Mouse (Mus musculus): ENCODE measurements at regions not wholly inside any gene's neighbourhood (a gene's known extent, or its start where the extent isn't known, plus 50 kb on each side); places are given as distances from the start of the nearest gene placed in this dataset.

DNA sequence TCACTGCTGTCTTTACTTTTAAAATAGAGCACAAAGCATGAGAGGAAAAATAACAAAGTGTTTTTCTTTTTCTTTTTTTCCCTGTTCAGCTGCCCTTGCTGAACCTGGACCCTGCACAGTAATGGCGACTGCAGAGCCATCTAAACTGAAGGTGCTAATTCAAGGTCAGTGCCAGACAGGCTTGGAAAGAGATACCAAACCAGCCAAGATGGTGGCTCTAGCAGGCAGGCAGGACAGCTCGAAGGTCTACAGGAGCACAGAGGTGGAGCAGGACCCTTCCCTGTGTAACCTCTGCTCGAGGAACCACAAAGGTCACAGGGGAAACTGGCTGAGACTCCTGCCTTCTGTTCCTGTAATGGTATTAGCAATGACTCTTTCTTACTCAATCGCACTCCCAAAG lies 326.7 kb downstream of the Gm45692 start:
- no peak for DNase-seq

DNA sequence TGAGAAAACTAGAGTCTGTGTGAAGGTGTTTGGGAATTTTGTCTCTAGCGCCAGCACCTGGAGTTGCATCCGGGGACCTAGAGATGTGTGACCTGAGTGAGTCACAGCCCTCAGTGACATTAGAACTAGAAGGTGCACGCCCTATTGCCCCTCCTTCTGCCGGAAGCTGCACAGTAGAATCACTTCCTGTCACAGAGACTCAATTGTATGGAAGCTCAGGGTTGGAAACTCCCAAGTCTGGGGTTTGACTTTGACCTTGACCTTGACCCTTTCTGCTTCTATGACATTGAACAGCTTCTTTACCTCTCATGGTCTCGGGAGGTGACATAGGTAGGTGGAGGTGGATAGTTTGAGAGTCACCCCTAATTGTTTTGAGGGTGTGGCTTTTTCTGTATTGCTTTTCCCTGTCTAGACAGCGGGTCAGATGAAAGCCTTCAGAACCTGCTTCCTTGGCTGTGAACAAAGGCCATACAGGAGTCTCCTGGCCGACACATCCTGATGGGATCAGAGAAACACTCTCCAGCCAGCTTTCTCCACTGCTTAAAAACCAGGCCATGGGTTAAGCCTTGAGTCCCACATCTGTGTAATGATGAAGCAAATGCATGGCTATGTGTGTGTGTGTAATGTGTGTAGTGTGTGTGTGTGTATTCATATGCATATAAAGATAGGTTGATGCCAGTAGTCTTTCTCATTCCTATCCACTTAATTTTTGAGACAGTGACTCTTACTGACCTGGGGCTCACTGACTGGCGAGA lies 328.7 kb downstream of the Gm45692 start:
- DNase-seq = no peak

GRCm38 (mm10) chr8:26449291-26449690 lies 330.0 kb downstream of the Gm45692 start:
- DNase-seq = no peak

DNA sequence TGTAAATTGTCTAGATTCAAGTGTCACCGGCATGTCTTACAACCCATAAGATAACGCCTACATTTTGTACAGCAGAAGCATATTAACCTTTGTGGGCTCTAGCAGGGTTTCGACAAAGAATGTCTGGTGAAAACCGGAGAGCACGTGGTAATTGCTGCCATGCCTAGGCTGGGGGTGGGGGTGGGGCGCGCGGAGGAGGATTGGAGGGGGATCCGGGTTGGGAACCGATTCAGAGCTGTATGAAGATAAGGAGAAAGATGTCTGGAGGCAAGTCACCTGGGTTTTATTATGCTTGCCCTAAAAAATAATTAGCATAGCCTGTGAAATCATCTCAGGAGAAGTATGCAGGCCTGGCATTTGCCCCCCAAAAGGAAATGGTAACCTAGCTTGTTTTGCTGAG lies 331.2 kb downstream of the Gm45692 start:
- DNase-seq = no peak

DNA sequence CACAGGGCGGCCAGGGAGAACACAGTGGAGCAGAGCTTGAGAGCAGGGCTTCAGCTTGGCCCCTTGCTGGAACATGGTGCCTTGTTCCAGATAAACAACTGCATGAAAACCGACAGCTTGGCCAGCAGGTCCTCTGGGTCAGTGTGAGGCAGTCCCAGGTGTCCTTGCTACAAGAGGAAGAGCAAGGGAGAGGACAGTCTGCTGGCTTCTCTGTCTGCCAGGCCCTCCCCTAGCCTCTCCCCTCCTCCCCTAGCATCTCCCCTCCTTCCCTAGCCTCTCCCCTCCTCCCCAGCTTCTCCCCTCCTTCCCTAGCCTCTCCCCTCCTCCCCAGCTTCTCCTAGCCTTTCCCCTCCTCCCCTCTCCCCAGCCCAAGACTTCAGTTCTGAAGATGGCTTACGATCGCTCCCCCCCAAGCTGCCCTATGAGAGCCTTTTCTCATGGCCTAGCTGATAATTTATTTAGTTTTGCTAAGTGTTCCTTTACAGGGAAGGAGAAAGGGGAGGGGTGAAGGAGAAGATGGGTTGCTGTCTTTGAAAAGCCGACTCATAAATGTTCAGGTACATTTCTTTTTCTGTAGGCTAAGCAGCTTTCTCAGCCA lies 333.7 kb downstream of the Gm45692 start:
- no peak for DNase-seq

- DNase-seq = no peak
Observed at GRCm38 (mm10) chr8:26465346-26465745, 346.0 kb downstream of the Gm45692 start.

GRCm38 (mm10) chr8:26468441-26468840 lies 349.1 kb downstream of the Gm45692 start:
- DNase-seq = peak; percentile 3 to 18

GRCm38 (mm10) chr8:26469705-26470104 lies 350.4 kb downstream of the Gm45692 start:
- no peak for DNase-seq

DNA sequence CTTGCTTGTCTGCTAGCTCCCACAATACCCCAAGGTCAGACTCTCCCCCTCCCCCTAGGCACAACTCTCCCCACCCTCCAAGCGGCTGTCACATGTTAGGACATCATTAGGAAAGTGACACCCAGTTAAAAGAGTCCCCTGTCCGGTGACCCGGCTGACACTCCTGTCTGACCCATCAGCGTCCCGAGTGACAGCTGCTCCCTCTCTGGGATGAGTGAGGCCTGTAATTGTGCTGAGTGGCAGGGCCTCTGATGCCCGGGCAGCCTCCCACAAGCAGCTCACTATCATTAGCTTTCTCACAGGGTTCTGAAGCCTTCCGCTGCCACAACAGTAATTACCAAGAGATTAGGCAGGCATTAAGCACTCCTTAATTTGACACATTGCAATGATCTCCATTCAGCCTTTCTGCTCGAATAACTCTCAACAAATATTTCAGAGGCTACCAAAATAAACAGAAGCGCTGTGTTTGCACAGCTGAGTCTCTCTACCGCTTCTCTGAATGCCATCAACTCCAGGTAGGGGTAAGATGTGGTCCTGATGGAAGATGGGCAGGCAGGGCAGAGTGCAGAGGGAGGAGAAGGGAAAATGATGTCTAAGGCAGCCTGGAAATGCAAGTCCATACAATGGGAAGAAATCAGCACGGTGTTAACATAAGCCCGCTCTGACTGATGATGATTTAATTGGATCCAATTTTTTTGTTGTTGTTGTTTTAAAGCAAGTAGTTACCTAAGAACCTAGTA lies 352.6 kb downstream of the Gm45692 start:
- no peak for DNase-seq

- DNase-seq = no peak
Observed at GRCm38 (mm10) chr8:26484749-26485148, 365.4 kb downstream of the Gm45692 start.

DNA sequence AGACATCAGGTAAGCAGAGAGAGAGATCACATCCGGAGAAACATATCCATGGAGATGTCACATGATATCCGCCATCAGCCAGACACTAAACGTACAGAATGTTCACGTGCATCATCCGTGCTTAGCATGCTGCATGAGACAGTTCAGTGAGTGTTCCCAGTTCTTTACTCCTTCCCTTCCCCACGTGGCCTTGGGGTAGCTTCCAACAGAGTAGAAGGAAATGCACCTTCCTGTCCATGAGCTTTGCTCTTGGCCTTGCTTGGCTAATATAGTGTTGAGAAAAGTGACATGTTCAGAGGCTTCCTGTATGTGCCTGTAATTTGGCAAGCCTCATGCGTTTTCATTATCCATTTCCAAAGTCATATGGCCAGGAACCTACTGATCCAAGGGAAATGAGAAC lies 368.5 kb downstream of the Gm45692 start:
- no peak for DNase-seq

DNA sequence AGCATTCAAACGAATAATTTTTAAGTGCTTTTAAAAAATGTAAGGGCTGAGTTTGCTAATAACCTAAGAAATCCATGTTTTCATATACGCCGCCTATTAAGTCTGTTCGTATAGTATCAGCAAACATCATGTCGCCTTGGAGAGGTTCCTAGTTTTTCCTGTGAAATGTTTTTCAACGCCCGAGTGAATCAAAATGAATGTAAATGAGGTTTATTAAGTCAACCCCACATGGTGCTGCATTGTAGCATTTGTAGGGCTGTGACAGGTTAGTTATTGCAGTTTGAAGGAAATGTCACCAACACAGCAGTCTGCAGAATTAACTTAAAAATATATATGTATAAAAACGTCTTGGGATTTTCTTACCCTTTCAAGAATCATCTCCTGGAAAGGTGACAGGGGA lies 369.3 kb downstream of the Gm45692 start:
- no peak for DNase-seq

DNA sequence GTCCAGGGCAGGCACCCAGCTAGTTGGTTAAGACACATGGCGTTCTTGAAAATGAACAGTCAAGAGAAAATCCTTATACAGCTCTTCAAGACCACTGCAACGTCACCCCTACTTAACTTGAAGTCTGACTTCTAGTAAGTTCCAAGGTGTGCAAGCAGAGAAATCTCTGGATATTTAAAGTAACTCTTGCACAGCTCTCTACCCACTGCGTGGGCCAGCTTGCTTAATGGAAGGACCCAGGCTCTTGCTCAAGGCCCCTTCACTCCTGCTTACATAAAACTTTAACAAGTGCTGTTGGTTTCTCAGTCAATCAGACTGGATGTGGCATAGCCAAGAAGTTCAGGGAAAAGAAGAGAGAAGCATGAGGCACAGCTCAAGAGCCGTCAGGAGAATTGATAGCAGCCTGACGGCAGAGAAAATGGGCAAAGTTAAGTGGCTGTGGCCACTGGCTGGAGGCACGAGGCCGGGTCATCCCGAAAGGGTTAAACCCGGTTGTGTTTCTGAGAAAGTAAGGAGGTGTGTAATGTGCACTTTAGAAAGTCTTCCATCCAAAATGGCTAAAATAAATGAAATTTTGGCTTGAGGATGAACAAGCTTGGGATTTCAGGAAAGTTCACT lies 382.0 kb downstream of the Gm45692 start:
- no peak for DNase-seq

DNA sequence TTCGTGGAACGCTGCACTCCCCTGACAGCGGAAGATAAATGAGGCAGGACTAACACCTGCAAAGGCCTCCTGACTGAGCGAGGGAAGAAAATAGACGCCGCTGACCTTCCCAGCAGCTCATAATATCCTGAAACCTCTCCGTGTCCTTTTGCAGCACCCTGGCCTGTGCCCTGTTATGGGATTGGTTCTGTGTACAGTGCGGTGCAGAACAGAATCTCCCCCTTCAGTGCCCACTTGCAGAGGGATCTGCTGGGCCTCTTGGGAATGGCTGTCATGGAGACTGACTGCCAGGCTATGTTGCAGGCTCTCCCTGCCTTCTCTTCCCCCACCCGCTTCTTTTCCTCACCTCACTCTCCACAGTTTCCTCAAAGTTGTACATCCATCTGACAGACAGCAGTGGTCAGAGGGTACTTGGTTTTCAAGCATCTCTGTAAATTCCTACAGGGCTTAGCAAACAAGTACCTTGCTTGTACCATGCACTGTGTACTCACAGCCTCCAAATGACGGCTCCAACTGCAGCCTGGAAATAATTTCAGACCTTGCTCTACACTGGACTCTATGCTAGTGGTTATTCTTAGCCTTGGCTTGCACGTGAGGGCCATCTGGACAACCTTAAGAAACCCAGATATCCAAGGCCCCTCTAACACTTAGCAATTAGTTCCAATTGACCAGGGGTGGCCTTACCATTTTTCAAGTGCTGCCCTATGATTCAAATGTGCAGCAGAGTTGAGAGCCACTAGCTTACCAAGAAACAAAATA lies 382.7 kb downstream of the Gm45692 start:
- DNase-seq = peak; percentile 10 to 25

DNA sequence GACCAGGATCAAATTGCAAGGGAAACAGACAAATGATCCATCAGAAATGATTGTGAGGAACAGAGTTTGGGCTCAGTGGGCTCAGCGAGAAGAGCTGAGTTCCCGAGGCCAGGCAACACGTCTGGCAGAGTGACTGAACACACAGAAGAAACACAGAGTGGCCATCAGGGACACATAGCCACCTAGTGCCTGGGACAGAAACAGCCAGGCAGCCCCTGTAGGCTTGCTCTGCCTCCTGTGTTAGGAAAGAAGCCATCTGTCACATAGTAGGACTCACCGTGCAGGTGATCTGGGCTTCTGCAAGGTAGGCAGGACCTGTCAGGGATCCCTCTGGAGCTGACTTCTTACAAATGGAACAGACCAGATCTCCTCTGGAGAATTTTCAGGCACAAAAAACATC lies 383.4 kb downstream of the Gm45692 start:
- DNase-seq = peak in 1 of 2 experiments; percentile 4

- no peak for DNase-seq
Observed at GRCm38 (mm10) chr8:26503918-26504317, 384.6 kb downstream of the Gm45692 start.

GRCm38 (mm10) chr8:26504319-26505035 lies 385.1 kb downstream of the Gm45692 start:
- DNase-seq = no peak

GRCm38 (mm10) chr8:26507611-26508070 lies 388.3 kb downstream of the Gm45692 start:
- DNase-seq = no peak

DNA sequence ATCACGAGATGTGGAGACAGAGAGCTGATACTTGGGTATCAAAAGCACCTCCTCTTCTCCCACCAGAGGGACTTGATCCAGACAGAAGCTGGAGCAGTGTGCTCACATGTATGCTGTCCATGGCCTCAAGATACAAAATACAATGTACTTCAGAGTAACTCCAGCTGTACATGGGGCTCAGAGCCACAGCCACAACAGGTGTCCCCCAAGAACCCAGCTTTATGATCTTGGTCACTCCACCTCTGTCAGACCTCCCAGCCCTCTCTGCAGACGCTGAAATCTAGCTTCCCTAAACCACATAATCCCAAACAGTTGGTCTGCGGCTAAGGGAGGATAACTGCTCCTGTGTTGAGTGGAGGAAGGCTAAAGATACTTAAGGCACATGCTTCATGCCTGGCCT lies 389.9 kb downstream of the Gm45692 start:
- DNase-seq = no peak

DNA sequence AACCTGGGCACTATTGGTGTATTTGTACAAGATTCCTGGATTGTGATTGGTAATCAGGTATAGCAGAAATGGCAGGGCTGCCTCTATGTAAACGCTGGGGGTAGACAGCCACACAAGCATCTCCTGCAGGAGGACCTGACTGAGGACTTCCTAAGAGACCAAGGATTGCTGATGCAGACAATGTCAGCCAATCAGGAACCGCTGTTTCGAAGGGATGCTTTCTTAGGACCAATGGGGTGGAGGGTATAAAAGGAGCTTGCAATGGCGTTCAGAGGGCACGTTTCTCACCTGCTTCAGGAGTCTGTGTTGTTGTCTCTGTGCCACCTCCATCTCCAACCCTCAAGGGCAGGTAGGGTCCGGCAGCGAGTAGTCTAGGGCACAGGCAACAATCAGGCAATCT lies 393.7 kb downstream of the Gm45692 start:
- no peak for DNase-seq

GRCm38 (mm10) chr8:26524237-26524636 lies 404.9 kb downstream of the Gm45692 start:
- no peak for DNase-seq

Data from heart, adult 18-20 months (tissue).